Mouse (Mus musculus): ENCODE results near the gene Lrguk. TPM values are rescaled to one million over a fixed set of nuclear protein-coding genes. Genes with fewer than 3 reads are reported as not detected.

The Lrguk gene
- polyA plus RNA-seq, 1 experiment from 2014 or later = 0.59 TPM

DNA sequence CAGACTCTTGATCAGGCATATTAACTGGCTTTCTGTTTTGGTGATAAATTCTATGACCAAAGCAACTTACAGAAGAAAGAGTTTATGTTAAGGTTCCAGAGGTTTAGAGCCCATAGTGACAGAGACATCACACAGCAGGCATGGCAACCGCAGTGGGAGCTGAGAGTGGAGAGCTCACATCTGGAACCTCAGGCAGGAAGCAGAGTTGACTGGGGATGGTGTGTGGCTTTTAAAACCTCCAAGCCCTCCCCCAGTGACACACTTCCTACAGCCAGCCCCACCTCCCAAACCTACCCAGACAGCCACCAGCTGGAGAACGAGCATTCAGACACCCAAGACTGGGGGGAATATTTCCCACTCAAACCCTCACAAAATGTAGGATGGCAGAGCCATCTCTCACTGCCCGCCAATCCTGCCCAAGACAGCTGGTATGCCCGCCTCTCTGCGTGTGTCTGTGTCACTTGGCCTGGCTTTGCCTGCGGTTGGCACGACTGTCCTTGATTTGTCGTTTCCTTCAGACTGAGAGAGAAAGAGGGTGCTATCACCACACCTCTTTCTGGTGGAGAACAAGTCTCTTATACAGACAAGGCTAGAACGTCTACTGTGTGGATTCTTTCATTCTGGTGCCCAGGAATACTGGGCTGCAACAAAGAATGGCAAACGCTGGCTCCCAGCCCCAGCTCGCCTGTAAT is 12.5 kb downstream of the Lrguk start:
- Histone ChIP-seq H3K4me1 (ENCODE audit: control insufficient read depth in 2 of 2, insufficient read depth in 2 of 2, low read length in 2 of 2) (peaks cover 8 to 12% of the 10 kb centered on the region in 2 experiments; a peak in 3 of 4 replicates), H3K4me3 (ENCODE audit: control insufficient read depth in 1 of 2, insufficient read depth in 1 of 2, low read depth in 1 of 2, low read length in 2 of 2) (no peak overlapping the region), H3K27me3 (ENCODE audit: control insufficient read depth, insufficient read depth, low read length) (no peaks in the 10 kb centered on the region), H3K9me3 (ENCODE audit: control insufficient read depth, low read length) (no peaks in the 10 kb centered on the region), H3K36me3 (ENCODE audit: control insufficient read depth, insufficient read depth, low read length) (no peaks in the 10 kb centered on the region), H3K4me2 (ENCODE audit: low read length) (no peak overlapping the region), H3K9ac (ENCODE audit: low read length) (no peak overlapping the region), H3K27ac (replicated peaks in 1 of 2; ENCODE audit: control insufficient read depth in 1 of 2, insufficient read depth in 1 of 2, low read depth in 2 of 2, low read length in 2 of 2) (no peak overlapping the region)
- ATAC-seq (ENCODE audit: insufficient number of reproducible peaks, insufficient read depth, low FRiP score, low read depth) = no peak
- 83% methylated on average over 11 of the region's 11 CpGs for WGBS

DNA sequence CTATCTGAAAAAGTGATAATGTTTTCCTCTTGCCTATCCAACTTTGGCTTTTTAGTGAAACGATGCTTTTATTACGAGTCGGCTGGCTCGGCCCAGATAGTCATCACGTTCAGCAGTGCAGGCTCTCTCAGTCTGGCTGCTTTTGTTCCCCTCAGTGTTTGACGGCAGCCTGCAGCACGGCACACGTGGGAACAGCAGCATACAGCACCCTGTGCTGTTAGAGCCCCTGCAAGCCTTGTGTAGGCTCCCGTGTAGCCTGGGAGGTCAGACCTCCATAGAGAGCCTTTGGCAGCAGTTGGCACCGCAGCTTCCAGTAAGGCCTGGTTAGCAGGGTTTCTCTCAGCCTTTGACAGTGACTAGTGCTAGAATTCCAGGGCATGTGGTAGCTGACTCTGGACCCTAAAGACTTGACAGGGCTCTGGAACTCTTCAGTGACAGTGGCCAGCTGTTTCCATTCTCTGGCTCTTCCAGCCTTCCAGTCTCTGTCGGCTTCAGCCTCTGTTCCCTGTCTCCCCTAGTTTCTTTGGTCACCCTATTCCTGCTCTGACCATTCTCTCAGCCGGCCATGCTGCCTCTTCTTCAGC is 15.1 kb downstream of the Lrguk start:
- no peaks in the 10 kb centered on the region for H3K27me3 ChIP-seq (ENCODE audit: control insufficient read depth, insufficient read depth, low read length)
- no peak; the same call in 1 of the 2 replicates for ATAC-seq (ENCODE audit: insufficient number of reproducible peaks, insufficient read depth, low FRiP score, low read depth)
- peak overlapping the region; percentile 39 to 42; a peak in 2 of 4 replicates for H3K27ac ChIP-seq (replicated peaks in 1 of 2; ENCODE audit: control insufficient read depth in 1 of 2, insufficient read depth in 1 of 2, low read depth in 2 of 2, low read length in 2 of 2)
- no peak overlapping the region for H3K4me3 ChIP-seq (ENCODE audit: control insufficient read depth in 1 of 2, insufficient read depth in 1 of 2, low read depth in 1 of 2, low read length in 2 of 2)
- no peaks in the 10 kb centered on the region for H3K9me3 ChIP-seq (ENCODE audit: control insufficient read depth, low read length)
- peaks cover 9 to 18% of the 10 kb centered on the region in 2 experiments; a peak in 3 of 4 replicates for H3K4me1 ChIP-seq (ENCODE audit: control insufficient read depth in 2 of 2, insufficient read depth in 2 of 2, low read length in 2 of 2)
- no peak overlapping the region for H3K9ac ChIP-seq (ENCODE audit: low read length)
- no peaks in the 10 kb centered on the region for H3K36me3 ChIP-seq (ENCODE audit: control insufficient read depth, insufficient read depth, low read length)
- WGBS = 28% methylated on average over 12 of the region's 12 CpGs
- H3K4me2 ChIP-seq (ENCODE audit: low read length) = no peak overlapping the region

DNA sequence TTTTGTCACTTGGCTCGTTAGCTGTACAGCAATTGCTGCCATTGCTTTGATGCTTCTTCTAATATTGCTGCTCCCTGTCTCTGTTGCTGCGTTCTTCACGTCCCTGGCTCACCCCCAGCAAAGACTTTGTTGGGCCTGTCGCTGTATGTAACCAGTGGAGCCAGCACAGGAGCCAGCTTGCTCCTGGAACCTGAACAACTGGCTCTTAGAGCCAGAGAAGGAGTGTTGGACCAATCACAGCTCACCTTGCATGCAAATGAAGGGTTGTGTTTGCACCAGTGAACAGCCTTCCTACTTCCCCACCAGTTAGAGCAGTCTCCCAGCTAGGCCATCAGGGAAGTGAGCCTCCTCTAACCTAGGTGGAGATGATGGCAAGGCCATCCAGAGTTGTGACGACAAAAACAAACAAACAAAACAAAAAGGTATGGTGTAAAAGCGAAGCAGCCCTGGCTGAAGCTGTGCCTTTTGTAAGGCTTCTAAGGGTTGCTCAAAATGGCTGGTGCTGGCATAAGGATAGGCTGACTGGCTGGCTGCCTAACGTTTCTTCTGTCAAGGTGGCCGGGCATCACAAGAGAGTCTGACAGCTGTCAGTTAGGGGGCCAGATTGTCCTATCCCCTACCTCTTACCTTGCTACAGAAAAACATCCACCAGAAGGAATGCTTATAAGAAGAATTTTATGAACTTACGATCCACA is 15.7 kb downstream of the Lrguk start:
- no peak for ATAC-seq (ENCODE audit: insufficient number of reproducible peaks, insufficient read depth, low FRiP score, low read depth)
- H3K4me2 ChIP-seq (ENCODE audit: low read length) = no peak overlapping the region
- H3K9ac ChIP-seq (ENCODE audit: low read length) = no peak overlapping the region
- peaks cover 12 to 22% of the 10 kb centered on the region in 2 experiments; a peak in 3 of 4 replicates for H3K4me1 ChIP-seq (ENCODE audit: control insufficient read depth in 2 of 2, insufficient read depth in 2 of 2, low read length in 2 of 2)
- H3K9me3 ChIP-seq (ENCODE audit: control insufficient read depth, low read length) = no peaks in the 10 kb centered on the region
- H3K4me3 ChIP-seq (ENCODE audit: control insufficient read depth in 1 of 2, insufficient read depth in 1 of 2, low read depth in 1 of 2, low read length in 2 of 2) = no peak overlapping the region
- H3K36me3 ChIP-seq (ENCODE audit: control insufficient read depth, insufficient read depth, low read length) = no peaks in the 10 kb centered on the region
- H3K27ac ChIP-seq (replicated peaks in 1 of 2; ENCODE audit: control insufficient read depth in 1 of 2, insufficient read depth in 1 of 2, low read depth in 2 of 2, low read length in 2 of 2) = peak overlapping the region; percentile 39 to 42; a peak in 2 of 4 replicates
- WGBS = 74% methylated on average over 9 of the region's 9 CpGs
- H3K27me3 ChIP-seq (ENCODE audit: control insufficient read depth, insufficient read depth, low read length) = no peaks in the 10 kb centered on the region

DNA sequence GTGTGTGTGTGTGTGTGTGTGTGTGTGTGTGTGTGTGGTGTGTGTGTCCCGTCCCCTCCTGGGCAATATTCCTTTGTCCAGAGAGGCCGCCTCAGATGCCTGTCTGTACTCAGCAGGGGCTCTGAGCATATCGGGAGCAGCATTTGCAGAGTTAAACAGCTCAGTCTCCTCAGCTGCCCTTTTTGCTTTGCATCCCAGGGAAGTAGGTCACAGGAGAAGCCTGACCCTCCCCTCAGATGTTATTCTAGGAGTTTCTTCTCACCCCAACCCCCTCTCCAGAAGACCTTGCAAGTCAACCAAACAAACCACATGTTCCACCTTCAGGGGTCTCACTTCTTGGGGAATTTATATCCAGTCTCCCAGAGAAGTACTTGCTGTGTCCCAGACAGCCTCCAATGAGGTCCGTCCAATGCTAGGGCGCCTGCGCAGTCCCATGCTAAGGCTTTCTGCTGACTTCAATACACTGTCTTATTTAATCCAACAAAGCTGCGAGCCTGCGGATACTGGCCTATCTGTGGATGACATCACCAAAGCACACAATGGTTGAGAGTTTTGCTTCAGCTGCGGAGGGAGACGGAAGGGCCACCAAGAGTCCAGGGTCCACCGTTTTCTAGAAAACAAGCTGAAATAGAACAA is 17.4 kb downstream of the Lrguk start:
- Histone ChIP-seq H3K4me1 (ENCODE audit: control insufficient read depth in 2 of 2, insufficient read depth in 2 of 2, low read length in 2 of 2) (peaks cover 10 to 22% of the 10 kb centered on the region in 2 experiments; a peak in 3 of 4 replicates), H3K27me3 (ENCODE audit: control insufficient read depth, insufficient read depth, low read length) (no peaks in the 10 kb centered on the region), H3K4me2 (ENCODE audit: low read length) (no peak overlapping the region), H3K36me3 (ENCODE audit: control insufficient read depth, insufficient read depth, low read length) (no peaks in the 10 kb centered on the region), H3K9me3 (ENCODE audit: control insufficient read depth, low read length) (no peaks in the 10 kb centered on the region), H3K27ac (replicated peaks in 1 of 2; ENCODE audit: control insufficient read depth in 1 of 2, insufficient read depth in 1 of 2, low read depth in 2 of 2, low read length in 2 of 2) (no peak overlapping the region), H3K9ac (ENCODE audit: low read length) (no peak overlapping the region), H3K4me3 (ENCODE audit: control insufficient read depth in 1 of 2, insufficient read depth in 1 of 2, low read depth in 1 of 2, low read length in 2 of 2) (no peak overlapping the region)
- no peak for ATAC-seq (ENCODE audit: insufficient number of reproducible peaks, insufficient read depth, low FRiP score, low read depth)
- 73% methylated on average over 11 of the region's 11 CpGs for WGBS

DNA sequence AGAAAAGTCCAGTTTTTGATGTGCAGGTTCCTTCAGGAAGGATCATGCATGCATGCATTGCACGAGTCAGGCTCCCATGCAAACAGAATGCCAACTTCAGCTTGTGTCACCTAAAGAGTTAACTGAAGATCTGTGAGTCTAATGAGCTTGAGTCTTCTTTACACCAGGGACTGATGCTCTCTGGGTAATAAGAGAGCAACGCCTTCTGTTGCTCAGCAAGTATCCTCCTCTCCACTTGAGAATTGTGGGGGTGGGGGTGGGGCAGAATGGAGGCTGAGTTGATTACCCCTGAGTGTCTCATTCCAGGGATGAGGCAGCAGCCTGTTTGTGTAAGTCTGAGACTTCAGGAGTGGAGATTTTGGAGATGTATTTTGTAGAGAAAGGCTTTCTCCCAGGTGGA is 20.2 kb downstream of the Lrguk start:
- Histone ChIP-seq H3K27me3 (ENCODE audit: control insufficient read depth, insufficient read depth, low read length) (no peaks in the 10 kb centered on the region), H3K4me1 (ENCODE audit: control insufficient read depth in 2 of 2, insufficient read depth in 2 of 2, low read length in 2 of 2) (peaks cover 8 to 16% of the 10 kb centered on the region in 2 experiments; a peak in 3 of 4 replicates), H3K9me3 (ENCODE audit: control insufficient read depth, low read length) (no peaks in the 10 kb centered on the region), H3K4me2 (ENCODE audit: low read length) (no peak overlapping the region), H3K4me3 (ENCODE audit: control insufficient read depth in 1 of 2, insufficient read depth in 1 of 2, low read depth in 1 of 2, low read length in 2 of 2) (no peak overlapping the region), H3K36me3 (ENCODE audit: control insufficient read depth, insufficient read depth, low read length) (no peaks in the 10 kb centered on the region), H3K9ac (ENCODE audit: low read length) (no peak overlapping the region), H3K27ac (replicated peaks in 1 of 2; ENCODE audit: control insufficient read depth in 1 of 2, insufficient read depth in 1 of 2, low read depth in 2 of 2, low read length in 2 of 2) (no peak overlapping the region)
- no peak for ATAC-seq (ENCODE audit: insufficient number of reproducible peaks, insufficient read depth, low FRiP score, low read depth)
- 59% methylated on average over 2 of the region's 2 CpGs for WGBS

DNA sequence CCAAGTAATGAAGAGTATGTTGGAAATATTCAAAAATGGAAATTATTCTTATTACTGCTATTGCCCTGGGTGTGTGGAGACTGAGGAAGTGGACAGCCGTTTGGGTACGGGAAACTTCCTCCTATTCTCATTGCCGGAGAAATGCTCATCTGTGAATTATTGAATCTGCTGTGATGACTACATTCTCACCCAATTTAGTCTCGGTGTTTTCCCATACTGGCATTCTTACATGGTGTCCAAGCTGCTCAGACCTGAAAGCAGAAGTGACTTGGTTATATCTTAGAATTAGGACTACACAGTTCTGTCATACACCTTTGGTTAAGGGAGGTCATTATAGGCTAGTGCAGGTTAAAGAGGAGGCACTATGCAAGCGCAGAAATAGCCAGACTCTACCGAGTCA is 30.5 kb downstream of the Lrguk start:
- 85% methylated on average over 6 of the region's 6 CpGs for WGBS
- Histone ChIP-seq H3K9ac (ENCODE audit: low read length) (no peak overlapping the region), H3K4me3 (ENCODE audit: control insufficient read depth in 1 of 2, insufficient read depth in 1 of 2, low read depth in 1 of 2, low read length in 2 of 2) (no peak overlapping the region)

DNA sequence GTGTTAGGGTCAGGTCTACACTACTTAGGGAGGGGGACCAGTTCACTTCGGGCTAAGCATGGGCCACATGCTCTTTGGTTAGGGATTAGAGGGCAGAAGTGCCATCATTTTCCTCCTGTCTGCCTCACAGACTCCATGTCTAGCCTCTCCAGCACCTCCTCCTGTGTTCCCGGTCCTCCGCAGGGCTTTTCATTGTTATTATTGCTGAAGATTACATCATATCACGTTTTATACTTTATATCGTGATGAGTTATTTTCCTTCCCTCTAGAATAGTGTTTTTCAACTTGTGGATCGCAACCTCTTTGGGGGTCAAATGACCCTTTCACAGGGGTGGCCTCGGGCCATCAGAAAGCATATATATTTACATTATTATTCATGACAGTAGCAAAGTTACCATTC is 37.5 kb downstream of the Lrguk start:
- Histone ChIP-seq H3K36me3 (ENCODE audit: control insufficient read depth, insufficient read depth, low read length) (no peaks in the 10 kb centered on the region), H3K4me1 (ENCODE audit: control insufficient read depth in 2 of 2, insufficient read depth in 2 of 2, low read length in 2 of 2) (no peaks in the 10 kb centered on the region), H3K4me2 (ENCODE audit: low read length) (no peak overlapping the region), H3K9ac (ENCODE audit: low read length) (no peak overlapping the region), H3K27ac (replicated peaks in 1 of 2; ENCODE audit: control insufficient read depth in 1 of 2, insufficient read depth in 1 of 2, low read depth in 2 of 2, low read length in 2 of 2) (no peak overlapping the region), H3K4me3 (ENCODE audit: control insufficient read depth in 1 of 2, insufficient read depth in 1 of 2, low read depth in 1 of 2, low read length in 2 of 2) (no peak overlapping the region), H3K9me3 (ENCODE audit: control insufficient read depth, low read length) (no peaks in the 10 kb centered on the region), H3K27me3 (ENCODE audit: control insufficient read depth, insufficient read depth, low read length) (no peaks in the 10 kb centered on the region)
- WGBS = 85% methylated on average over 7 of the region's 7 CpGs
- ATAC-seq (ENCODE audit: insufficient number of reproducible peaks, insufficient read depth, low FRiP score, low read depth) = no peak

More for the DNA sequence above, 30.5 kb downstream of the Lrguk start:
- ATAC-seq (ENCODE audit: insufficient number of reproducible peaks, insufficient read depth, low FRiP score, low read depth) = no peak
- H3K4me1 ChIP-seq (ENCODE audit: control insufficient read depth in 2 of 2, insufficient read depth in 2 of 2, low read length in 2 of 2) = no peaks in the 10 kb centered on the region
- H3K27me3 ChIP-seq (ENCODE audit: control insufficient read depth, insufficient read depth, low read length) = no peaks in the 10 kb centered on the region
- H3K4me2 ChIP-seq (ENCODE audit: low read length) = no peak overlapping the region
- no peak overlapping the region for H3K27ac ChIP-seq (replicated peaks in 1 of 2; ENCODE audit: control insufficient read depth in 1 of 2, insufficient read depth in 1 of 2, low read depth in 2 of 2, low read length in 2 of 2)
- H3K36me3 ChIP-seq (ENCODE audit: control insufficient read depth, insufficient read depth, low read length) = no peaks in the 10 kb centered on the region
- H3K9me3 ChIP-seq (ENCODE audit: control insufficient read depth, low read length) = no peaks in the 10 kb centered on the region
